Mouse (Mus musculus): ENCODE results near the gene Rin1.

- TF ChIP-seq CTCF (IDR thresholded peaks at IDR 0.05; ENCODE audit: low read depth, low read length), result no peak
- TF ChIP-seq POLR2A (IDR thresholded peaks at IDR 0.05; ENCODE audit: borderline replicate concordance, low read depth, low read length), result no peak
These were observed 47.5 kb downstream of the Rin1 start for GRCm38 (mm10) chr19:5097521-5098362.
